Mouse (Mus musculus) intestine, embryonic 14.5 days (tissue): ENCODE measurements around the gene Vmn1r232. TPM values are rescaled to one million over a fixed set of nuclear protein-coding genes. Genes with fewer than 3 reads are reported as not detected.

ENCODE experiments used
- ATAC-seq: fragments of 200-750 bp; cut with Nextera tagmentation; replicated peaks from 2 replicates; pipeline ENCODE4 v1.8.0; 2017; ENCODE audit warnings: low read depth, moderate number of reproducible peaks, moderate TSS enrichment, moderate library complexity; ENCODE audit not compliant: low FRiP score, low TSS enrichment
- DNase-seq: peaks from one replicate; pipeline ENCODE4 v3.0.0-alpha.2; 2018; ENCODE audit warnings: low spot score
- H3K27ac ChIP-seq: fragments of 300-500 bp; sonication (generic); 2 replicates; pipeline ENCODE4 v1.5.1; 2014; ENCODE audit warnings: low read depth, mild to moderate bottlenecking, control low read depth
- H3K27me3 ChIP-seq: fragments of 300-500 bp; sonication (generic); replicated peaks from 2 replicates; pipeline ENCODE4 v1.6.1; 2014; ENCODE audit warnings: low read length, control low read depth; ENCODE audit not compliant: control insufficient read depth, insufficient read depth
- H3K36me3 ChIP-seq: fragments of 300-500 bp; sonication (generic); 2 replicates; pipeline ENCODE4 v1.6.1; 2014; ENCODE audit warnings: low read length, control low read depth; ENCODE audit not compliant: control insufficient read depth, insufficient read depth
- H3K4me1 ChIP-seq: fragments of 300-500 bp; sonication (generic); replicated peaks from 2 replicates; pipeline ENCODE4 v1.6.1; 2014; ENCODE audit warnings: low read length, control low read depth, mixed read lengths; ENCODE audit not compliant: control insufficient read depth, insufficient read depth
- H3K4me2 ChIP-seq: fragments of 300-500 bp; sonication (generic); 2 replicates; pipeline ENCODE4 v1.6.1; 2014; ENCODE audit warnings: low read length
- H3K4me3 ChIP-seq: fragments of 300-500 bp; sonication (generic); 2 replicates; pipeline ENCODE4 v1.5.1; 2014; ENCODE audit warnings: low read depth, low read length, control low read depth, mixed read lengths
- H3K9ac ChIP-seq: fragments of 300-500 bp; sonication (generic); 2 replicates; pipeline ENCODE4 v1.6.1; 2014; ENCODE audit warnings: mild to moderate bottlenecking, low read length
- H3K9me3 ChIP-seq: fragments of 300-500 bp; sonication (generic); 2 replicates; pipeline ENCODE4 v1.6.1; 2016; ENCODE audit warnings: low read length, control low read depth; ENCODE audit not compliant: control insufficient read depth
- WGBS: fragments of 180-500 bp; shearing (Covaris S2); extraction: QIAGEN DNeasy Blood & Tissue Kit; methylation state at CpG from one replicate; pipeline ENCODE4 v1.1.7; 2014; 5-methylcytosine and 5-hydroxymethylcytosine counted together
- polyA plus RNA-seq: library from polyadenylated mRNA; unstranded; fragments of >200 nt; fragmentation: Nextera tagmentation; extraction: Ambion mirVana; gene quantifications from 2 replicates; pipeline ENCODE4 v1.2.1, GENCODE M21; 2014

Vmn1r232 gene
- polyA plus RNA-seq, 1 experiment from 2014 or later, result not detected

DNA sequence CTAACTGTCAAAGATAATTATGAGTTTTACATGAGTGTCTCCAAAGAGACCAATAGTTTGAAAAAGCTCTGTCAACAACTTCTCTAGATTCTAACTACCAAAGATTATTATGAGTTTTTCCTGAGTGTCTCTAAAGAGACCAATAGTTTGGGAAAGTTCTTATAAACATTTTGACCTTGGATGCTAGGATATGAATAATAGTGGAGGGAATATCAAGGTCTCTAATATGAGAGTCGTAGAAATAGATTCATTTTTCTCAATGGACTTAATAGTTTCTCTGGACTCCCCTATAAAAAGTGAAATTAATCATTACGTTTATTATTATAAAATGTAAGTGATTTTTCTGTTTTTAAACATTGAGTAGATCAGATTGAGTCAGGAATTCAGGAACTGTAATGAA lies 14.5 kb downstream of the Vmn1r232 start, which contains the start of gene Vmn1r231:
Vmn1r231 (minus strand) TSS at position 101 of the 400 bp plus-strand sequence.
- no peaks in the 10 kb centered on the region for H3K9me3 ChIP-seq
- H3K36me3 ChIP-seq, result no peaks in the 10 kb centered on the region
- no peaks in the 10 kb centered on the region for H3K4me1 ChIP-seq
- no peak within 1 kb of the TSS for H3K9ac ChIP-seq
- 65% methylated on average over 2 of the region's 2 CpGs for WGBS
- H3K27me3 ChIP-seq, result no peaks in the 10 kb centered on the region
- ATAC-seq, result no peak
- H3K4me2 ChIP-seq, result no peak within 1 kb of the TSS
- H3K4me3 ChIP-seq, result no peak within 1 kb of the TSS
- DNase-seq, result no peak
- no peak within 1 kb of the TSS for H3K27ac ChIP-seq

Other genes with a start within 250 kb of the Vmn1r232 start
- not detected in 2 replicates for gene Vmn1r226, start 236.9 kb downstream of the Vmn1r232 start, polyA plus RNA-seq
- not detected in 2 replicates for gene Vmn1r227, start 189.9 kb downstream of the Vmn1r232 start, polyA plus RNA-seq
- gene Vmn1r228, start 133.6 kb downstream of the Vmn1r232 start, polyA plus RNA-seq, result not detected in 2 replicates
- gene Vmn1r229, start 108.2 kb downstream of the Vmn1r232 start, polyA plus RNA-seq, result not detected in 2 replicates
- not detected in 2 replicates for gene Vmn1r230, start 79.3 kb downstream of the Vmn1r232 start, polyA plus RNA-seq
- gene Vmn1r231, start 14.6 kb downstream of the Vmn1r232 start, polyA plus RNA-seq, result not detected in 2 replicates
- gene Ppp2r1a, start 25.6 kb upstream of the Vmn1r232 start, polyA plus RNA-seq, result 415 and 446 TPM in 2 replicates
- gene Vmn1r233, start 76.8 kb upstream of the Vmn1r232 start, polyA plus RNA-seq, result not detected in 2 replicates
- 15.0 and 17.3 TPM in 2 replicates for gene Zfp160, start 89.2 kb upstream of the Vmn1r232 start, polyA plus RNA-seq